Mouse (Mus musculus) heart, postnatal 14 days (tissue): ENCODE measurements at regions not wholly inside any gene's neighbourhood (a gene's known extent, or its start where the extent isn't known, plus 50 kb on each side); places are given as distances from the start of the nearest gene placed in this dataset.
A peak's percentile ranks its signal among the peaks of the same experiment; 100 is the strongest.

Experiments used
- DNase-seq, 2 experiments: peaks; one replicate each; pipeline ENCODE4 v3.0.0; 2021 to 2022
- intact Hi-C: fragments of 180-260 bp; cut with DNase I; formaldehyde crosslinking; loops from one replicate; pipeline ENCODE4 v1.15.1; 2025

- intact Hi-C loops, result no loop called here
- DNase-seq, result no peak
These were observed 499.1 kb upstream of the Sox9 start for GRCm38 (mm10) chr11:112282911-112283310.

GRCm38 (mm10) chr11:112298901-112299341, 483.1 kb upstream of the Sox9 start:
- no peak for DNase-seq
- intact Hi-C loops, result no loop called here

GRCm38 (mm10) chr11:112303091-112303490, 478.9 kb upstream of the Sox9 start:
- intact Hi-C loops, result no loop called here
- no peak for DNase-seq

GRCm38 (mm10) chr11:112325850-112326249, 456.2 kb upstream of the Sox9 start:
- no peak for DNase-seq
- intact Hi-C loops, result no loop called here

DNA sequence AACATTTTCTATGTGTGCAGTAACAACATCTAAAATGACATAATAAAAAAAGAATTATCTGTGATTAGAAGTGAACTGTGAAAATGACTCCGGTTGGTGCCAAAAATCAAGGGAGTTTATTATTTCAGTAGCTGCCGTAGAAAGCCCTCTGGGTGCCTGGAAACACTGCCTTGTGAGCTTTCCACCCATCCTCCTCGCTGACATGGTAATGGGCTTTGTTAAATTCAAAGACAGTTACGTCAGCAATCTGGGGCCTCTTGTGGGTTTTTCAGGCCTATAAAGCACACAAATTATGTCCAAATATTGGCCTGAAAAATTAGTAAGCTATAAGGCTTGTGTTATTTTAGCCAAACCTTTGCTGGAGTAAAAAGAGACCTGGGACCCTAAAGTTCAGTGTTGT, 454.4 kb upstream of the Sox9 start:
- intact Hi-C loops, result no loop called here
- no peak for DNase-seq

GRCm38 (mm10) chr11:112345133-112345532, 436.9 kb upstream of the Sox9 start:
- no peak for DNase-seq
- intact Hi-C loops, result no loop called here

GRCm38 (mm10) chr11:112345586-112345985, 436.4 kb upstream of the Sox9 start:
- intact Hi-C loops, result no loop called here
- DNase-seq, result no peak

DNA sequence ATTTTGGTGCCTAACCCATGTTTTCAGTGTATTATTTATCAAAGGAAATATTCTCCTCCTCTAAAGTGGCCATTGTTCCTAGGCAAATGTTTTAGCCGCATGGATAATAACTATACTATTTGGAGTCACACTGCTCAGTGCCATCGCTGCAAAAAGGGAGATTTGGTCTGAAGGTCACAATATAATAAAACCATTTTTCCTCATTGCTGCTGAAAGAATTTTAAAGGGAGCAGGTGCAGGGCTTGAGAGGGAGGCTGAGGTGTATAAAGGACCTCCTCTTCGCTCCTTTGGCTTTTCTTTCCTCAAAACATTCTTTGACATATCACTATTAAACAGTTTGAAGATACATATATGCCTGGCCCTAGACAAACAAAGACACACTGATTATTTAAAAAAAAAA, 435.9 kb upstream of the Sox9 start:
- no peak for DNase-seq
- intact Hi-C loops, result no loop called here

GRCm38 (mm10) chr11:112346532-112346931, 435.5 kb upstream of the Sox9 start:
- intact Hi-C loops, result no loop called here
- no peak for DNase-seq

DNA sequence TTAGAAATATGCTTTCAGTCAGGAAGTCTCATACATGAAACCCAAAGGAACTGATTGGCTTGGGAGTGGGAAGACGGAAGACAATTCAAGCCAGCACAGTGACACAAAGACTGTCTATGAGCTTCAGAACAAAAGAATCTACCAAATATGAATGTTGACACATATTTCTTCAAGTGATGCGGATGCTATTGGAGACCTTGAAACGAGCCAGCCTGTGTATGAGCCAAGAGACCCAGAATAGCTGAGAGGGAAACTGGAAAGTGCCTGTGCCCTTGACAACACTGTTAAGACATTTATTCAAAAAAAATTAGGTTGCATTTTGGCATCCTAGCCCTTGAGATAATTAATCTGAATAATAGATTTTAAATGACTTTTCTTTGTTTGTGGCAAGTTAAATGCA, 426.7 kb upstream of the Sox9 start:
- intact Hi-C loops, result no loop called here
- DNase-seq, result no peak

- intact Hi-C loops, result no loop called here
These were observed 415.3 kb upstream of the Sox9 start for GRCm38 (mm10) chr11:112366715-112367114.

GRCm38 (mm10) chr11:112370941-112371340, 411.1 kb upstream of the Sox9 start:
- DNase-seq, result no peak
- intact Hi-C loops, result no loop called here

More at GRCm38 (mm10) chr11:112366715-112367114, 415.3 kb upstream of the Sox9 start:
- no peak for DNase-seq

GRCm38 (mm10) chr11:112400069-112400468, 382.0 kb upstream of the Sox9 start:
- intact Hi-C loops, result no loop called here
- no peak for DNase-seq

- intact Hi-C loops, result no loop called here
- DNase-seq, result no peak
These were observed 374.3 kb upstream of the Sox9 start for GRCm38 (mm10) chr11:112407681-112408080.

GRCm38 (mm10) chr11:112412434-112412833, 369.6 kb upstream of the Sox9 start:
- DNase-seq, result no peak
- intact Hi-C loops, result no loop called here

DNA sequence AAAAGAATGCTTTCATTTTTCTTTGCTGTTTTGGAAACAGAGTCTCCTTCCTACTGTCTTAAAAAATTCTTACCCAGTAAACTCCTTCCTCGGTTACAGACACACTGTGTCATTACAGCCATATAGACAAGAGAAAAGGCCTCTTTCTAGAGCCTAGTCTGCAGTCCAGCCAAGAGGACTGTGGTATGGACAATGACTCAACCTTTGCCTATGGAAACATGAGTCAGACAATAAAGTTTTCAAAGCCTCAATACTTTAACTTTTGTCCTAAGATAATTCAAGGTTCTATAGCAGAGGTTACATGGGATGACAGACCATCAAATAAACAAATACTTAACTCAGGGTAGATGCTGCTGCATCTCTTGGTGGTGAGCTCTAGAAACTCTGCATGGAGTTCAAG, 339.4 kb upstream of the Sox9 start:
- no peak for DNase-seq
- intact Hi-C loops, result no loop called here

GRCm38 (mm10) chr11:112443890-112444289, 338.1 kb upstream of the Sox9 start:
- no peak for DNase-seq
- intact Hi-C loops, result no loop called here

DNA sequence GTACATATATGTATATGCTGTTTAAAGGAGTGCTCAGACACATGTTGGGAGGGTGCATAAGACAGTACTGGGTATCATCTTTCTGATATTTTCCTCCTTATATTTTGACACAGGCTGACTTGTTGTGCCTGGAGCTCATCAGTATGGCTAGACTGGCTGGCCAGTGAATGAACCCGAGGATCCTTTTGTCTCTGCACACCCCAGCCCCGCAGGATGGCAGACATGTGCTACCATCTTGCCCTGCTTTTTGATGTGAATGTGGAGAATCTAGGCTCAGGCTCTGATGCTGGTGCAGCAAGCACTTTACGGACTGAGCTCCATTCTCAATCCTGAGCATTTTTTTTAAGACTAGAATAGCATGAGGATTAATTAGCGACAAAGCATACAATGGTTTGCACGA, 332.4 kb upstream of the Sox9 start:
- intact Hi-C loops, result no loop called here
- no peak for DNase-seq

DNA sequence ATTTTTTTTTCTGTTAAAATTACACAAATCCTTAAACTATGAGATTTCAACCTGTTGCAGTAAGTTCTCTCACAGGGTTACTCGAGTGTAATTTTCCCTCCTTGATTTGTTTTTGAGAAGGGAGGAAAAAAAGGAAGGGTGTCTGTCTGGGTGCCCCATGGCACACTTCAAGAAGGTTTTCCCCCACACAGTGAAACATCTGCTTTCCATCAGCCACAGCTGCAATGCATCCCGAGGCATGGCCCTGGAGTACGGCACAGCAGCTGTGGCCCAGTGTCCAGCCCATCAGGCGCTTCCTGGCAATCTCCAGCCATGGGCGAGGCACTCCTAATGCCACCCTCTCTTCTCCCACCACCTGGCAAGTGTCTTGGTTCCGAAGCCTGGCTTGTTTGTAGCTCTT, 331.8 kb upstream of the Sox9 start:
- intact Hi-C loops, result no loop called here
- peak; percentile 2 to 7 for DNase-seq

DNA sequence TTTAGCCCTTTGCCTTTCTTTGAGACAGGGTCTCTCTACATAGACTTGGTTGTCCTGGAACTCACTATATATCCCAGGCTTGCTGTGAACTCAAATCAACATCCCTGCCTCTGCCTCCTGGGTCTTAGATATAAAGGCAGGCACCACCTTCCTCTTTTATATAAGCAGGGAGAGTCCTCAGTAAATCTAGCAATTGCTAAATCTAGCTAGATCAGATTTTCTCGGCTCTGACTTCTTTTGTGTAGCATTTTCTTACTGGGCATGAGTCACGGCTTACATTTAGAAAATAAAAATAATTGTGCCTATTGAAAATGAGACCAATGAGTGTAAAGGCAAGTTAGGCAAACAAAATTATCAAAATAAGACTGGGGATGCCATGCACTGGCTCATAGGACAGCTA, 323.9 kb upstream of the Sox9 start:
- DNase-seq, result no peak

DNA sequence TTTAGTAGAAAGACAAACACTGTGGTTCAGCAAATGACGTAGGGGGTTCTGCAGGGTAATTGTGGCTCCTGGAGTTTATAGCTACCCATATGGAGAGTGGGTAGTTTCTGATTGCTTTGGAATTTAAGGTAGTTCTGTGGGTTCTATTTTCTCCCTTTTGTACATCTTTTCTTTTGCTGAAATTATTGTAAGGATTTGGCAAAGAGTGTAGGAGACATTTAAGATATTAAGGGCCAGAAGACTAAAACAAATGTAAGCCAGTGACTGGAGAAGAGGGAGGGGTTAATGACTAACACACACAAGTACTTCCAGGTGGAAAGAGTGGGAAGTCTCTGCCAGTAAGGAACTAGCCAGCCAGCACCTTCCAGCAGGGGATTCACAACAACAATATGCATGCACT, 318.9 kb upstream of the Sox9 start:
- DNase-seq, result no peak
- intact Hi-C loops, result no loop called here

More for the DNA sequence above, 323.9 kb upstream of the Sox9 start:
- intact Hi-C loops, result no loop called here

DNA sequence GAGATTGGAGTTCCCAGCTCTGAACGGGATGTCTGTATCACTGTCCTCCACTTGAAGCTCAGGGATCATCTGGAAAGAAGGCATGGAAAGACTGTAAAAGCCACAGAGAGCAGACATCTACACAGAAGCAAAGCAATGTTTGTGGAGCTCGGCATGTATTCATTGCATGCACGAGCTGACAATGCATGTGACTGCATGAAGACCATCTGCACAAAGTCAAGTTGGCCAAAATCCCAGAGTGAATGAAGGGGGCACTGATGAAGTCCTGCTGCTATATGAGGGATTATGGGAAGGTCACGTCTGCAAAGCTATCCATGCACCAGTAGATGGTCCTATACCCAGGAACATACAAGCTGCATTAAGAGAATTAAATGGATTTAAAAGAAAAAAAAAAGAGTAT, 317.6 kb upstream of the Sox9 start:
- intact Hi-C loops, result no loop called here
- no peak for DNase-seq

DNA sequence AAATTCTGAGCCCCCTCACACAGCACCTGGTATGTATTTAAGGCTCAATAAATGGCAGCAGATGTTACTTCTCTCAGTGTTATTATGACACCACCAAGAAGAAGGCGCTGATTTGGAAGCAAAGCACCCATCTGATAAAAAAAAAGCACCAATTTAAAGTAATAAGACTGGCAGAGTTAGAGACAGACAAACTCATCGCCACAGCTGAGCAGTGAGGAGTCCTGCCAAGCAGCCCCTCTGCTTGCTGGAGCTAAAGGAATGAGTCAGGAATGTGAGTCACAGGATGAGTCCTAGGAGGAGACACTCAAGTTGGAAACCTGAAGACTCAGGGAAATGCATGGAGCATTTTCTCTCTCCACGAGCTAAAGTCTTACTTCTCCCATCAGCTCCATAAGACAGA, 311.7 kb upstream of the Sox9 start:
- DNase-seq, result no peak
- intact Hi-C loops, result no loop called here

GRCm38 (mm10) chr11:112473237-112473636, 308.8 kb upstream of the Sox9 start:
- DNase-seq, result no peak
- intact Hi-C loops, result no loop called here
